Mouse (Mus musculus): ENCODE data around the gene Gsto2.

Gsto2 gene

GRCm38 (mm10) chr19:47929043-47929442 is 63.7 kb downstream of the Gsto2 start:
- no peak for DNase-seq

- DNase-seq, result peak; percentile 58
Observed at GRCm38 (mm10) chr19:47931982-47932638, 66.8 kb downstream of the Gsto2 start.

- DNase-seq, result no peak
Observed at GRCm38 (mm10) chr19:47934146-47934545, 68.8 kb downstream of the Gsto2 start.

GRCm38 (mm10) chr19:47934636-47935238 is 69.4 kb downstream of the Gsto2 start:
- no peak for DNase-seq

GRCm38 (mm10) chr19:47935530-47935929 is 70.2 kb downstream of the Gsto2 start:
- no peak for DNase-seq

Measured in kidney, postnatal 10 days (tissue).